Mouse (Mus musculus) c-Kit-negative CD71-positive TER-119-positive erythroid progenitor cells, embryonic 14.5 days (primary cell): ENCODE results near the gene Nova2.

ENCODE experiments used
- DNase-seq: peaks from one replicate; pipeline ENCODE4 v3.0.0-alpha.2; 2013; ENCODE audit warnings: low read depth, low spot score

The Nova2 gene

GRCm38 (mm10) chr7:18923711-18924191 is 1.9 kb upstream of the Nova2 start:
- DNase-seq, result no peak

- no peak for DNase-seq
These were observed 1.4 kb upstream of the Nova2 start for GRCm38 (mm10) chr7:18924321-18924720.

GRCm38 (mm10) chr7:18926041-18926790 is 528 bp downstream of the Nova2 start:
- no peak for DNase-seq

GRCm38 (mm10) chr7:18926911-18927310 is 1.2 kb downstream of the Nova2 start:
- no peak for DNase-seq

- no peak for DNase-seq
These were observed 2.1 kb downstream of the Nova2 start for GRCm38 (mm10) chr7:18927759-18928158.

GRCm38 (mm10) chr7:18942376-18942775 is 16.7 kb downstream of the Nova2 start:
- DNase-seq, result no peak

GRCm38 (mm10) chr7:18942815-18943214 is 17.1 kb downstream of the Nova2 start:
- no peak for DNase-seq

GRCm38 (mm10) chr7:18948151-18948550 is 22.5 kb downstream of the Nova2 start:
- DNase-seq, result no peak

GRCm38 (mm10) chr7:18949781-18950522 is 24.3 kb downstream of the Nova2 start:
- no peak for DNase-seq

GRCm38 (mm10) chr7:18950523-18951315 is 25.0 kb downstream of the Nova2 start:
- no peak for DNase-seq

- DNase-seq, result no peak
These were observed 25.7 kb downstream of the Nova2 start for GRCm38 (mm10) chr7:18951397-18951796.

- no peak for DNase-seq
These were observed 32.1 kb downstream of the Nova2 start for GRCm38 (mm10) chr7:18957569-18958383.

- no peak for DNase-seq
These were observed 32.7 kb downstream of the Nova2 start for GRCm38 (mm10) chr7:18958384-18958766.

GRCm38 (mm10) chr7:18959446-18959845 is 33.8 kb downstream of the Nova2 start:
- no peak for DNase-seq

GRCm38 (mm10) chr7:18962171-18962792 is 36.6 kb downstream of the Nova2 start:
- DNase-seq, result no peak

- no peak for DNase-seq
These were observed 37.1 kb downstream of the Nova2 start for GRCm38 (mm10) chr7:18962795-18963194.

- DNase-seq, result no peak
These were observed 37.7 kb downstream of the Nova2 start for GRCm38 (mm10) chr7:18963294-18963843.

GRCm38 (mm10) chr7:18965312-18965711 is 39.6 kb downstream of the Nova2 start:
- DNase-seq, result no peak

- no peak for DNase-seq
These were observed 41.9 kb downstream of the Nova2 start for GRCm38 (mm10) chr7:18967603-18968002.

- DNase-seq, result no peak
These were observed 45.3 kb downstream of the Nova2 start for GRCm38 (mm10) chr7:18970956-18971355.
